Mouse (Mus musculus) Patski (cell line): ENCODE results near the gene Qrsl1. TPM values are rescaled to one million over a fixed set of nuclear protein-coding genes. Genes with fewer than 3 reads are reported as not detected.

Source experiments
- ATAC-seq: fragments of 100-300 bp; one replicate; pipeline ENCODE4 v1.8.0; 2021
- CTCF ChIA-PET: fragments of 350-600 bp; sonication (Branson Sonifier 250); formaldehyde crosslinking; loops from one replicate; lab custom pipeline; 2022; ENCODE audit warnings: inconsistent platforms; lab: Charles Lee
- POLR2A ChIA-PET: fragments of 350-600 bp; sonication (Branson Sonifier 250); formaldehyde crosslinking; loops from one replicate; lab custom pipeline; 2022; ENCODE audit warnings: antibody characterized with exemption, inconsistent platforms; lab: Charles Lee
- DNase-seq: peaks from one replicate; pipeline ENCODE4 v3.0.0-alpha.2; 2011; ENCODE audit warnings: low read depth, low spot score
- H3K27me3 ChIP-seq: fragments of 371-371 bp; one replicate; pipeline ENCODE4 v1.5.1; 2021
- CTCF ChIP-seq: fragments of 100-300 bp; IDR thresholded peaks from one replicate; pipeline ENCODE4 v1.5.1; 2021
- in situ Hi-C: fragments of 300-500 bp; cut with MboI; formaldehyde crosslinking; loops from 3 replicates; pipeline ENCODE4 v1.11.1; 2018; ENCODE audit warnings: low pct_unique_long_range_greater_than_20kb, mixed read lengths
- polyA plus RNA-seq: library from polyadenylated mRNA; unstranded; gene quantifications from one replicate; pipeline ENCODE4 v1.2.3, GENCODE M21; 2021

Gene Qrsl1
- polyA plus RNA-seq, 1 experiment from 2014 or later, result 16.7 TPM

DNA sequence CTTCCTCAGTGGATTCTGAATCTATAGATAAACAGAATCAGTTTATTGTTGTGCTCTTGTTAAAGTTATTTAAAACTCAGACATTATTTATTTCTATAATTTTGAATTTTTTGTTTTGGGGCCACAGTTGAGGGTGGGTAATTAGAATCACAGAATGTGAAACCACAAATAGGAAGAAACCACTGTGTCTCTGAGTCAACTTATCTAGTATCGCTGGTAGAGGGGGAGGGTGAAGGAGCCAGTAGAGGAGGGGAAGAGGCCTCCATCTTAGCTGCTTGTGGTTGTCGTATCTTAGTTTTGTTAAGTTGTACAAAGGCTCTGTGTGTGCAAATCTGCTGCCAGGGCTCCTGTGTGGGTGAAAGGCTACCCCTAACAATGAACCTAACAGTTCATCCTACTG, 15.2 kb upstream of the Qrsl1 start:
- ChIA-PET CTCF (interaction anchor here (1.2 kb wide), 1 partner anchor 222 kb away, joined by 3 read pairs; no protein-coding TSS in a partner anchor), POLR2A (no interaction called here)
- in situ Hi-C loops, result no loop called here
- no peak for DNase-seq
- TF ChIP-seq CTCF, result no peak
- ATAC-seq, result no peak
- H3K27me3 ChIP-seq, result no peaks in the 10 kb centered on the region

DNA sequence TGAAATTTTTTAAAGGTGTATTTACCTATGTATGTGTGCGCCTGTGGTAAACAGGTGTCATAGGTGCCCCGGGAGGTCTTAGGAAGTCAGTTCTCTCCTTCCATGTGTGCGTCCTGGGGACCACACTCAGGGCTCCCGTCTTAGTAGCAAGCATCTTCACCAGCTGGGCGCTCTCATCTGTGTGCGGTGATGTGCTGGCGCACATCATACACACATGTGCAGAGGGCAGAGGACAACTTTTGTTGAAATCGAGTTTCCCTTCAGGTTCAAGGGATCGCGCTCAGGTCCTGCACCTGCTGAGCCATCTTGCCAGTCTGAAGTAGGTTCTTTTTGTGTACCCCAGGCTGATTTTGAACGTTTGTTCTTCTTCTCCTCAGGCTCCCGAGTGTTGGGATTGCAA, 14.6 kb upstream of the Qrsl1 start:
- TF ChIP-seq CTCF, result no peak
- DNase-seq (no peak), ATAC-seq (no peak)
- in situ Hi-C loops, result no loop called here
- no peaks in the 10 kb centered on the region for H3K27me3 ChIP-seq
- POLR2A ChIA-PET, result no interaction called here
- CTCF ChIA-PET, result no interaction called here

DNA sequence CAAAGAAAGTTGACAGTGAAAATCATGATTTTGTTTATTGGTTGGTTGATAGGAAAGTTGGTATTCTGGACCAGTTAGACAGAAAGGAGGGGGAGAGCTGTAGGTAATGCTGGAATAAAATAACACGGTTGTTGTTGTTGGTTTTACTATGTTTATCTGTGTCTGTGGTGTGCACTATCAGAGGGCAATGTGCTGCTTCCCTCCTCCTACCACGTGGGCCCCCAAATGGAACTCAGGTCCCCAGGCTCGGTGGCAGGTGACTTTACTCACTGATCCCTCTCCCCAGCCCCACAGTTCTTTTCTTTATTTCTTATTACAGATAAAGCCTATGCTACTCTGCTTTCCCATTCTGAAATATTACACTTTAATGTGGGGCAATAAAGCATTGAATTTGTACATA, 10.7 kb upstream of the Qrsl1 start:
- ChIA-PET CTCF (no interaction called here), POLR2A (interaction anchor here (0.7 kb wide), 1 partner anchor 11 kb away, joined by 4 read pairs; no protein-coding TSS in a partner anchor)
- TF ChIP-seq CTCF, result no peak
- no peaks in the 10 kb centered on the region for H3K27me3 ChIP-seq
- ATAC-seq (no peak), DNase-seq (no peak)
- in situ Hi-C loops, result no loop called here

DNA sequence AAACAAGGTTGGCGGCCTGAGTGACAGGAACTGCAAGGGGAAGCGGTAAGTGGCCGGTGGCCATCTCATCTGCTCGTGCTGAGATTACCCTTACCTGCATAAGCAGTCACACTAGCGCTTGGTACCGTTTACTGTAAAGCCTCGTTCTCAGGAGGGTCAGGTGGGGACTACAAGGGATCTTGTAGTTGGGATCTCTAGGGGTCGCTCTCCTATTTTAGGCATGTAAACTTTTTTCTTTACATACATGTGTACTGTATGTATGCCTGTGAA, 9.3 kb upstream of the Qrsl1 start:
- ChIA-PET POLR2A (no interaction called here), CTCF (interaction anchor here (1.0 to 1.3 kb wide), 3 partner anchors 11 to 336 kb away, joined by 3 to 4 read pairs (median 3); no protein-coding TSS in a partner anchor)
- no peak for DNase-seq
- TF ChIP-seq CTCF, result no peak
- in situ Hi-C loops, result no loop called here
- no peak for ATAC-seq
- no peaks in the 10 kb centered on the region for H3K27me3 ChIP-seq

DNA sequence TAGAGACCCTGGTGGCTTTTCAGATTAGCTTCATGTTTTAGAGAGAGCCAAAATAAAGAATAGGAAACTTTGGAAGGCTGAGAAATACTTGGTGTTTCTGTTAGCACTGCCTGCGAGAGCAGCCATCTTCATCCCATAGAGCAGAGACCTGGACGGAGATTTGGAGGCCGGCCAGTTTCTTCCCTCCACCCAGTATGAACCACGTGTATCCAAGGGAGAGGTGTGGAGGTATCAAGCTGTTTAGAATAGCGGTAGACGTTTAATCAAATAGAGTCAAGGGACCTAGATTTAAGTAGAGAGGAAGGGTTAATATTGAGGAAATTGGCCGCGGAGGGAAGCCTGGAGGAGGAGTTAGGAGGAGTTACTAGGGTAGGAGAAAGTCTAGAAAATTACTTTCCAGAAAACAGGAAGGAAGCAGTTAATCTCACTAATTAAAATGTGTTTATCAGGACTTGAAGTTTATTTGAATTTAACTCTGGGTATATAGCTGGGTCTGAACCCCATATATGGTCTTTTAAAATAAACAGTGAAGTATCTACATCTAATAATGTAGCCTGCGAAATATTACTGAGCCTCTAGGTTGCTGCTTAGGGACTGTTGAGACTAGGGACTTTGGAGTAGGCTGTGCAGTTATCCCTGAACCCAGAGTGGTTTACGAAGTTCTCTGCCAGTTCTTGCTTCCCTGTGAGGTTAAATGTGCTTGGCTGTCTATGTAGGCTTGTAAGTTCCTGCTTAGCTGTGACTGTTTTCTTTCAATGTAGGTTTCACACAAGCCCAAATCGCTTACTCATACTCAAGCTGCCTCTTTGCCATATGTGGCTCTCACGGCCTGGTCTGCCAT, 8.7 kb upstream of the Qrsl1 start:
- ChIA-PET POLR2A (no interaction called here), CTCF (interaction anchor here (1.0 to 2.2 kb wide), 4 partner anchors 12 to 335 kb away, joined by 3 to 8 read pairs (median 4); no protein-coding TSS in a partner anchor)
- ATAC-seq (no peak), DNase-seq (no peak)
- H3K27me3 ChIP-seq, result no peaks in the 10 kb centered on the region
- no peak for TF ChIP-seq CTCF
- in situ Hi-C loops, result no loop called here

DNA sequence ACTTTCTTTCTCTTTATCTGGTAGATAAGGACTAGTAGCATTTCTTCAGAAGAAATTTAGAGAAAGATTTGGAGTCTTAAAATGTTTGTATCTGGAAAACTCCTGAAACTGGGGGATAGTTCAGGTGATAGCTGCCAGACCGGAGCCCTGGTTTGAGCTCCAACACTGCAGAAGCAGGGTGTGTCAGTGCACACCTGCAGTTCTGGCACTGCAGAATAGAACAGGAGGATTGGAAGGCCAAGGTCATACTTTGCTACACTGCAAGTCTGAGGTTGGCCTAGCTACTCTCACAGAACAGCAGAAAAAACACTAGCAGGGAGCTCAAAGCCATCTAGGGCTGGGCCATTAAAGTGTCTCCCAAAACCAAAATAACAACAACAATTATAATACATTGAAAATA, 3.0 kb upstream of the Qrsl1 start:
- ChIA-PET CTCF (interaction anchor here (1.2 kb wide), 1 partner anchor 330 kb away, joined by 3 read pairs; no protein-coding TSS in a partner anchor), POLR2A (no interaction called here)
- no peaks in the 10 kb centered on the region for H3K27me3 ChIP-seq
- no peak for TF ChIP-seq CTCF
- DNase-seq (no peak), ATAC-seq (no peak)
- in situ Hi-C loops, result no loop called here

DNA sequence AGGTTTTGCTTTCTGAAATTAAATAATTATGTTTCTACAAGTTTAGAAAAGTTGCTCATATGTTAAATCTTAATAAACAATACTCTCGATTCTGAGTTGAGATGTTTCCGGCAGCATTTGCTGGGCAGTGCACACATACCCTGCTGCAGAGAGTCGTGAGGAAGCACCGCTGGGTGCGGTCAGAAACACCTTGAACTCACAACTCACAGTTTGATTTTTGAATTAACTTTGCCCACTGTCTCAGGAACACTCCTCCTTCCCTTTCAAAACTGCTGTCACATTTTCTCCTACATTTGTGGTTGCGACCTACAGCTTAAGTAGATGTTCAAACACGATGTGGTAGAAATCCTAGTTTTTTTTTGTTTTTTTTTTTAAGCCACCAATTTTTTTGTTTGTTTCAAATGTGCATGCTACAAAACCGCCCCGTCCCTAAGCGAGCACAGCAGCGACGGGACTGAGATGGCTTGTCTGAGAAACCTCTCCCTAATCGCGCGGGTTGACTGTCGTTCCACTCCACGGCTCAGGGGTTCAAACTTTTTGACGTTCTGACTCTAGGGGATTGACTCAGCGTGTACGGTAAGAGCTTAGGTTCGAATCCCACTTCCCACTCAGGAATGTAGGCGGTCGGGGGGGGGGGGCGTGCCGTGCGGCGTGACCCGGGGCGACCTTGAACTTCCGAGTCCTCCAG, 518 bp downstream of the Qrsl1 start:
- no peaks in the 10 kb centered on the region for H3K27me3 ChIP-seq
- no peak for DNase-seq
- ATAC-seq, result peak; percentile 17
- ChIA-PET POLR2A (interaction anchor here (0.7 to 1.0 kb wide), 5 partner anchors 8 to 588 kb away, joined by 3 to 6 read pairs (median 4); no protein-coding TSS in a partner anchor), CTCF (interaction anchor here (1.5 kb wide), 1 partner anchor 8 kb away, joined by 3 read pairs; no protein-coding TSS in a partner anchor)
- in situ Hi-C loops, result no loop called here
- TF ChIP-seq CTCF, result no peak

DNA sequence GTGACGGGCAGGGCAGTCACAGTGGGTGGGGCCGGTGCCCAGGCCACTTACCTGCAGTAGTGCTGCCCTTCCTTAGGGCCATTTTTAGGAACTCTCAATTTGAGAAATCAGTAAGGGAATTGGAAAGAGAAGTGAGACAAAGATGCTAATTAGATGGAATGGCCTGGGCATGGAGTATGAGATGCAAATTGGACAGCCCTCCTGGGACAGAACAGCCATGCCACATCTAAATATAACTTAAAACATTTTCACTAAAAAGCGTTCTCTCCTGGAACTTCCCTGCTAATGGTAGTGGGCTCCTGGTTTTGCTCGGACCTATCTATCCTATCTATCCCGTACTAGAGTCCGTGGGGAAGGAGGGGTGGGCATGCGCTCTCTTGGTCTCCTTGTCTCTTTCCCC, 3.3 kb downstream of the Qrsl1 start:
- ATAC-seq, result no peak
- no peak for DNase-seq
- ChIA-PET CTCF (no interaction called here), POLR2A (no interaction called here)
- in situ Hi-C loops, result no loop called here
- no peaks in the 10 kb centered on the region for H3K27me3 ChIP-seq
- no peak for TF ChIP-seq CTCF

DNA sequence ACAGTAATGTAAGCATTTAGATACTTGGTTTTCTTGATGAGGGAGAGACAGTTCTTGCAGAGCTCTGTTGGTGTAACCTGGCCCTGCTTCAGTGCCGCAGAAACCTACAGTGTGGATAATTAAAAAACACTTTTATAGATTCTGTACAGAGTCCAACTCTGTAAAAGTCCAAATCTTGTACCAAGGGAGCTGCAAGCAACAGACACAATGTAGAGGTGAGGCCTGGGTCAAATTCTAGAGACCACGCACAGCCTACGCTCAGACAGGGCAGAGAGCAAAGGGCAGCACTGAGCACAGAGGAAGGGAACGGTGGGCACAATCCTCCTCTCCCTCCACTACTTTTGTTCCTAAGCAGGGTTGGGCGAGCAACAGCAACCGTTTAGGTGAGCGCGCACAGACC, 5.5 kb downstream of the Qrsl1 start:
- no peak for ATAC-seq
- TF ChIP-seq CTCF, result no peak
- ChIA-PET CTCF (interaction anchor here (1.3 kb wide), 1 partner anchor 321 kb away, joined by 5 read pairs; no protein-coding TSS in a partner anchor), POLR2A (no interaction called here)
- H3K27me3 ChIP-seq, result no peaks in the 10 kb centered on the region
- no peak for DNase-seq
- in situ Hi-C loops, result no loop called here

DNA sequence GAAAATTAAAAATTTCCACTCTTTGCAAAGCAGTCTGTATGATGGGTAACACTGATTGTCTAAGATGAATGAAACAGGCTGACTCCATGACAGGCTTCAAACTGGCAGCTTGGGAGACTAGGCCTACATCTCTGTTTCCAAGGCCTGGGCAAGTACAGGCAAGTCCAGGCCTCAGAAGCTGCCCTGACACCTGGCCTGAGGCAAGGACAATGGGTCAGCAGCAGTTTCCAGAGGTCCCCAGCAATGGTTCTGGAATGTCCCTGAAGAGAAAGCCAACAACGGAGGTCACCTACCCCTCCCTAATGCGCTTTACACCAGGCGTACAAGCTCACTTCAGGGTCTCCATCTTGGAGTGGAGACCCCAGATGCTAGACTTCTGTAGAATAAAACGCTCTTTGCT, 8.6 kb downstream of the Qrsl1 start:
- in situ Hi-C loops, result no loop called here
- CTCF ChIA-PET, result no interaction called here
- DNase-seq (no peak), ATAC-seq (no peak)
- no peak for TF ChIP-seq CTCF
- POLR2A ChIA-PET, result interaction anchor here (0.6 kb wide), 1 partner anchor 8 kb away, joined by 3 read pairs; no protein-coding TSS in a partner anchor
- no peaks in the 10 kb centered on the region for H3K27me3 ChIP-seq

DNA sequence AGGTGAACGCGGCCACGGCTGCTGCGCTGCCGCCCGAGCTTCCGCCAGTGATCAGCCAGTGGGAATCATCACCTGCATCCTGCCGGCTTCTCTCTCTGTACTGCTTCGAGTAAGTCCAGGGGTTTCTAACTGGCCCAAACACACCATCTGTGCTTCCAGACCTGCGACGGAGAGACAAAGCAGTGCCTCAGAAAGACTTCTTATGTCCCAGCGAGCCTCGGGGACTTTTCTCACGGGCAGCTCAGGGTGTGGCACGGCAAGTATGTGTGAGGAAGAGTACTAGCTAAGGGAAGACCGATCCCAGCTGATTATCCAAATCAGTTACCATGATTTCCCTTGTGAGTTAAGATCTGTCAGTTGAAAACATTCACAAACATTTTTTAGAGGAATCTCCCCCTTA, 12.6 kb downstream of the Qrsl1 start:
- ATAC-seq, result no peak
- in situ Hi-C loops, result no loop called here
- TF ChIP-seq CTCF, result no peak
- POLR2A ChIA-PET, result interaction anchor here (0.5 kb wide), 1 partner anchor 194 kb away, joined by 3 read pairs; no protein-coding TSS in a partner anchor
- CTCF ChIA-PET, result interaction anchor here (1.2 kb wide), 1 partner anchor 15 kb away, joined by 3 read pairs; no protein-coding TSS in a partner anchor
- H3K27me3 ChIP-seq, result no peaks in the 10 kb centered on the region
- no peak for DNase-seq
